Mouse (Mus musculus): ENCODE data around the gene Misp. TPM values are rescaled to one million over a fixed set of nuclear protein-coding genes. Genes with fewer than 3 reads are reported as not detected.

Gene Misp
- polyA plus RNA-seq, 1 experiment from 2014 or later, result 0.93 TPM

DNA sequence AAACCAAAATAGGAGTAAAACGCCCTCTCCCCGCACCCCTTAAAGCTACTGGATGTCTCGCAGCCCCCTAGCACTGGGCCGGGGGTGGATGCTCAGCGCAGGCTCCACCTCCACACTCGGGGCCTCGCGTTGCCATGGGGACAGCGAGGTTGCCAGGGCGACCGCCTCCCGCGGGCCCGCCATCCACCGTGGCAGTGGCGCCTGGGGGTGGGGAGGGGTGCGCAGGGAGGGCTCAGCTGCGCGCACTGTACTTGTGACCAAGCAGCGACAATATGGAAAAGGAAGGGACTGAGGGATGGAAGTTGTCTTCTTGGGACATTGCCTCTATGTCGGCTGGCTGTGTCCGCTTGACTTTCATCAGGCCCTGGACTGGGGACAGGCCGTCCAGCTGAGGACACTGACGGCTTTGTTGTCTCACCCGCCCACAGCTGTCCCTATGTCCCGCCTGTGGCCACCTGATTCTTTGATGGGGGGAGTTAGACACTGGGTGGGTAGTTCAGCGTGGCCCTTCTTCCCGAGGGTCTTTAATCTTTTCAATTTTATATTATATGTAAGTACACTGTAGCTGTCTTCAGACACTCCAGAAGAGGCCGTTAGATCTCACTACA lies 17.0 kb upstream of the Misp start:
- H3K79me2 ChIP-seq (ENCODE audit: inconsistent target), result no peaks in the 10 kb centered on the region
- no peaks in the 10 kb centered on the region for H3K36me3 ChIP-seq (ENCODE audit: inconsistent target)
- H3K4me3 ChIP-seq (ENCODE audit: inconsistent target), result no peak overlapping the region
- H3K27ac ChIP-seq, result no peak overlapping the region
- 77% methylated on average over 27 of the region's 29 CpGs for WGBS (ENCODE audit: missing documents)

DNA sequence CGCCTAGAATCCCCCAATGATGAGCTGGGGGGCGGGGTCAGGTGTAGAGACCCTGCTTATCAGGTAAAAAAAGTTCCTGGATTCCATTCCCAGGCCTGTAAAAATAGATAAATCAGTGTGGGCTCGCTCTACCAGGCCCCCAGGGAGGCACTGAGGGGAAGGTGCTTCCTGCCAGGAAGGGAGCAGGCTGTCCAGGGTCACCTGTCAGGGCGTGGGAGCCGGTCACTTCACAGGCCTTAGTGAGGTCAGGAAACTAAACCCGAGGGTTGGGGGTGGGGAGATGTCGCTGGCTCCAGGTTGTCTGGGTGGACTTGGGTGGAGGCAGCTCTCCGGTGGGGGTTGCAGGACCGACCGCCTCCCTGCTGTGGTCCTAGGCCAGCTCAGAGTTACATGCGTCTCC lies 15.2 kb upstream of the Misp start:
- no peak overlapping the region for H3K27ac ChIP-seq
- no peak overlapping the region for H3K4me3 ChIP-seq (ENCODE audit: inconsistent target)
- WGBS (ENCODE audit: missing documents), result 86% methylated on average over 11 of the region's 11 CpGs
- H3K36me3 ChIP-seq (ENCODE audit: inconsistent target), result no peaks in the 10 kb centered on the region
- H3K79me2 ChIP-seq (ENCODE audit: inconsistent target), result no peaks in the 10 kb centered on the region

GRCm38 (mm10) chr10:79806331-79806730 lies 14.5 kb upstream of the Misp start:
- Histone ChIP-seq H3K36me3 (ENCODE audit: inconsistent target) (no peaks in the 10 kb centered on the region), H3K27ac (no peak overlapping the region), H3K4me3 (ENCODE audit: inconsistent target) (no peak overlapping the region), H3K79me2 (ENCODE audit: inconsistent target) (no peaks in the 10 kb centered on the region)
- WGBS (ENCODE audit: missing documents), result 94% methylated on average over 9 of the region's 9 CpGs

DNA sequence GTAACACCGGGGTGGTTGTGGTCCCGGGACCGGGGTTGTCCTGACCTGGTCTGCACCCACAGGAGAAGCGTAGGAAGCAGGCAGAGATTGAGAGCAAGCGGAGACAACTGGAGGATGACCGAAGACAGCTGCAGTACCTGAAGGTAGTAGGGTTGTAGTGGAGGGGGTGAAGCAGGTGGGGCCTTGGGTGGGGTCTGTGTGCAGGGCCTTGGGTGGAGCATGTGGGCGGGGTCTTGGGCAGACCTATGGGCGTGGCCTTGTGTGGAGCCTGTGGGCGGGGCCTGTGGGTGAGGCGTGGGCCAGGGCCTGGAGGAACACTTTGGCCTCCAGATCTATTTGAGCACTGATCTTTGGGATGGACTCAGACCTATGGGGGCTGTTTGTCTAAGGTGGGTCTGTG lies 13.8 kb upstream of the Misp start:
- 89% methylated on average over 10 of the region's 10 CpGs for WGBS (ENCODE audit: missing documents)
- Histone ChIP-seq H3K36me3 (ENCODE audit: inconsistent target) (no peaks in the 10 kb centered on the region), H3K27ac (no peak overlapping the region), H3K4me3 (ENCODE audit: inconsistent target) (no peak overlapping the region), H3K79me2 (ENCODE audit: inconsistent target) (no peaks in the 10 kb centered on the region)

- Histone ChIP-seq H3K4me3 (ENCODE audit: inconsistent target) (no peak overlapping the region), H3K27ac (no peak overlapping the region), H3K36me3 (ENCODE audit: inconsistent target) (no peaks in the 10 kb centered on the region), H3K79me2 (ENCODE audit: inconsistent target) (no peaks in the 10 kb centered on the region)
- 88% methylated on average over 11 of the region's 11 CpGs for WGBS (ENCODE audit: missing documents)
Measured at GRCm38 (mm10) chr10:79807826-79808225, 13.0 kb upstream of the Misp start.

GRCm38 (mm10) chr10:79808728-79809127 lies 12.1 kb upstream of the Misp start:
- H3K27ac ChIP-seq, result no peak overlapping the region
- H3K36me3 ChIP-seq (ENCODE audit: inconsistent target), result no peaks in the 10 kb centered on the region
- no peak overlapping the region for H3K4me3 ChIP-seq (ENCODE audit: inconsistent target)
- 96% methylated on average over 11 of the region's 11 CpGs for WGBS (ENCODE audit: missing documents)
- no peaks in the 10 kb centered on the region for H3K79me2 ChIP-seq (ENCODE audit: inconsistent target)

DNA sequence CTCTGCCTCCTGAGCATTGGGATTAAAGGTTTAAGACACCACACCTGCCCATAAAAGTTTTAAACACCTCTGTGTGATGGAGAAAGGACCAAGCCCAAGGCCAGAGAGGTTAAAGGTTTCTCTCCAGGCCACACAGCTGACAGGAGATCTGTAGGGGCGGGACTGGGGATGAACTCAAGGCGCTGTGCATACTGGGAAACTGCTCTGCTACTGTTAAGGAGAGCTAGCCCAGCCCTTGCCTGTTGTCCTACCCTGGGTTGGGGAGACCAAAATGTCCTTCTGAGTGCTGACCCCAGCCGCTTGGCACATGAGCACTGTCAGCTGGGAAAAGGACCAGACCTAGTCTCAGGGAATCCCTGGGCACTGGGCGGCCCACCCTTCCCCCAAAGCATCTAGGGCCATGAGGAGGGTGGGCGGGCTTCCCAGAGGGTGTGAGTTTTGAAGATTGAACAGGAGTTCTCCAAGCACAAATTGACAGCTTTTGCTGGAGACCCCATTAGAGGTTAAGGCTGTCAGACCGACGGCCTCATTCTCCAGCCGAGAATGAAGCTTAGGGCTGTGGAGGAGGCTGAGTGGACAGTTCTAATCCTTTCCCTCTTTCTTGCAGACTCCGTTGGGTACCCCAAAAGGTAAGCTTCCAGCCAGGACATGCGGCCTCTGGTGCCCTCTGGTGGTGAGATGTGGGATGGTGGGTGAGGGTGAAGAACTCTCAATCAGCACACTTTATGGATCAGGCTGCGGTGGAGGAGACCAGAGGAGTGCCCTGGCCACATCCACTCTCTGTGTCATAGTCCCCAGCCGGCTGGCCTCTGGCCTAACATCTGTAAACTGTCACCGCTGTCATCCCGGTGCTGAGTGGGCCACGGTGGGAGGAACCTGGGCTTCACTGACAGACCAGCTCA lies 8.8 kb upstream of the Misp start:
- no peak overlapping the region for H3K27ac ChIP-seq
- no peaks in the 10 kb centered on the region for H3K36me3 ChIP-seq (ENCODE audit: inconsistent target)
- WGBS (ENCODE audit: missing documents), result 41% methylated on average over 15 of the region's 15 CpGs
- no peaks in the 10 kb centered on the region for H3K79me2 ChIP-seq (ENCODE audit: inconsistent target)
- H3K4me3 ChIP-seq (ENCODE audit: inconsistent target), result no peak overlapping the region

GRCm38 (mm10) chr10:79814271-79814842 lies 6.4 kb upstream of the Misp start:
- no peaks in the 10 kb centered on the region for H3K79me2 ChIP-seq (ENCODE audit: inconsistent target)
- H3K27ac ChIP-seq, result no peak overlapping the region
- 96% methylated on average over 5 of the region's 5 CpGs for WGBS (ENCODE audit: missing documents)
- H3K36me3 ChIP-seq (ENCODE audit: inconsistent target), result no peaks in the 10 kb centered on the region
- no peak overlapping the region for H3K4me3 ChIP-seq (ENCODE audit: inconsistent target)

DNA sequence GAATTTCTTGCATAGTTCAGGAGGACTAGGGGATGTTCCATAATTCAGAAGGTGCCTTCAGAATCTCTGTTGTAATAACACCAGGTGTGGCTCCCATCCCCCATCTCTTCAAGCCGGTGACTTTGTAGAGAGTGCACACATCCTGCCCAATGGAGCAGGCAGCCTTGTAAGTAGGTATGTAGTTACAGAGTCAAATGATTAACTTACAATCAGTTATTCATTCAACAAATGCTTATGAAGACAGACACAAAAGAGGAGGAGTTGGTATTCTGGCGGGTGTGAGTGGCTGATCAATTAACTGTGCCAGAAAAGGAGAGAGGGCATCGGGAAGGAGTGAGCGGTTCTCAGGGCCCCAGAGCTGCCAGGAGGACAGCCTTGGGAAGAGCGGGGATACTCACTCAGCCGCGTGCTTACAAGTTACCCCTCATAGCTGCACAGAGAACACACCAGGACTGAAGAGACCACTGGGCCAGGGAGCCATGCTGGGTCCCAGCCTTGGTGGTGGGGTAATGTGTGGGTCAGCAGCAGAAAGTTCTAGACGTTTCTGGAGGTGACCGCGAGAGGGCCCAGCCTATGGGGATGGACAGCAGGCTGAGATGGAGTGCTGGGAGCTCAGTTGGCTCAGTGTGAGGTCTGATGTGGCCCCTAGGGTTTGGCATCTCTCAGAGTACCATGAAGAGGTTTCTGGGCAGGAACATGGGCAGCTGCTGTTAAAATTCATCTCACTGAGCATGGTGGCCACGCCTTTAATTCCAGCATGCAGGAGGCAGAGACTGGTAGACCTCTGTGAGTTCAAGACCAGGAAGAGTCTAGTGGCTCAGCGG lies 4.9 kb upstream of the Misp start:
- Histone ChIP-seq H3K36me3 (ENCODE audit: inconsistent target) (no peaks in the 10 kb centered on the region), H3K4me3 (ENCODE audit: inconsistent target) (no peak overlapping the region), H3K79me2 (ENCODE audit: inconsistent target) (no peaks in the 10 kb centered on the region), H3K27ac (no peak overlapping the region)
- WGBS (ENCODE audit: missing documents), result 97% methylated on average over 12 of the region's 12 CpGs

GRCm38 (mm10) chr10:79817111-79817510 lies 3.7 kb upstream of the Misp start:
- WGBS (ENCODE audit: missing documents), result 77% methylated on average over 2 of the region's 2 CpGs
- no peaks in the 10 kb centered on the region for H3K36me3 ChIP-seq (ENCODE audit: inconsistent target)
- no peak overlapping the region for H3K4me3 ChIP-seq (ENCODE audit: inconsistent target)
- H3K79me2 ChIP-seq (ENCODE audit: inconsistent target), result no peaks in the 10 kb centered on the region
- no peak overlapping the region for H3K27ac ChIP-seq

GRCm38 (mm10) chr10:79818225-79818624 lies 2.6 kb upstream of the Misp start:
- Histone ChIP-seq H3K4me3 (ENCODE audit: inconsistent target) (no peak overlapping the region), H3K27ac (no peak overlapping the region), H3K79me2 (ENCODE audit: inconsistent target) (no peaks in the 10 kb centered on the region), H3K36me3 (ENCODE audit: inconsistent target) (no peaks in the 10 kb centered on the region)
- 95% methylated on average over 4 of the region's 4 CpGs for WGBS (ENCODE audit: missing documents)

GRCm38 (mm10) chr10:79819606-79820005 lies 1.2 kb upstream of the Misp start:
- Histone ChIP-seq H3K4me3 (ENCODE audit: inconsistent target) (no peak overlapping the region), H3K27ac (no peak overlapping the region), H3K79me2 (ENCODE audit: inconsistent target) (no peaks in the 10 kb centered on the region), H3K36me3 (ENCODE audit: inconsistent target) (no peaks in the 10 kb centered on the region)
- WGBS (ENCODE audit: missing documents), result 95% methylated on average over 14 of the region's 17 CpGs

- no peak overlapping the region for H3K27ac ChIP-seq
- 85% methylated on average over 8 of the region's 8 CpGs for WGBS (ENCODE audit: missing documents)
- no peaks in the 10 kb centered on the region for H3K79me2 ChIP-seq (ENCODE audit: inconsistent target)
- H3K4me3 ChIP-seq (ENCODE audit: inconsistent target), result no peak overlapping the region
- no peaks in the 10 kb centered on the region for H3K36me3 ChIP-seq (ENCODE audit: inconsistent target)
Measured at GRCm38 (mm10) chr10:79820277-79820676, 512 bp upstream of the Misp start.

DNA sequence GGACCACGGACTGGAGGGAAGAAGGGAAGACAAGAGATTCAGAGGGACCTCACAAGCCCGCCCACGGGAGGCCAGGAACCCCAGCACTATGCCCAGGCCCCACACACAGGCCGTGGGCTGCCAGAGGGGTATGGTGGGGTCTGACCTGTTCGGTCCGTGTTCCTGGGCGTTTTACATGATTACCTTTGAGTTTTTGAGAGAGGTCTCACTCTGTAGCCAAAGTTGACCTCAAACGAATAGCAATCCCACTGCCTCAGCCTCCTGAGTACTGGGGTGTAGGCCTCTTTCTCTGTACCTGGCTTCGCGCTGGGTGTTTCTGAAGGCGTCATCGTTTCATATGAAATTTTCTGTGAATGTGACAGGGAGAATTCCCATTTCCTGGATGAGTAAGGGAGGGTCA lies 942 bp downstream of the Misp start:
- no peaks in the 10 kb centered on the region for H3K36me3 ChIP-seq (ENCODE audit: inconsistent target)
- H3K27ac ChIP-seq, result no peak overlapping the region
- no peak overlapping the region for H3K4me3 ChIP-seq (ENCODE audit: inconsistent target)
- 94% methylated on average over 11 of the region's 12 CpGs for WGBS (ENCODE audit: missing documents)
- H3K79me2 ChIP-seq (ENCODE audit: inconsistent target), result no peaks in the 10 kb centered on the region
